Mouse (Mus musculus) heart, embryonic 10.5 days (tissue): ENCODE measurements around the gene Syn3. TPM values are rescaled to one million over a fixed set of nuclear protein-coding genes. Genes with fewer than 3 reads are reported as not detected.
"Not testable (repeated sequence)": the region's sequence is repeated elsewhere in the genome, so short reads cannot be mapped to it uniquely, and the experiment has no call there.

Experiments
- DNase-seq: peaks from one replicate; pipeline ENCODE4 v3.0.0-alpha.2; 2017; ENCODE audit warnings: low spot score
- H3K27ac ChIP-seq: fragments of 300-500 bp; sonication (generic); 2 replicates; pipeline ENCODE4 v1.5.1; 2016; ENCODE audit warnings: mild to moderate bottlenecking
- H3K27me3 ChIP-seq: fragments of 300-500 bp; sonication (generic); 2 replicates; pipeline ENCODE4 v1.6.1; 2016; ENCODE audit warnings: mild to moderate bottlenecking; ENCODE audit not compliant: poor library complexity, insufficient read depth, severe bottlenecking
- H3K36me3 ChIP-seq: fragments of 300-500 bp; sonication (generic); 2 replicates; pipeline ENCODE4 v1.6.1; 2016; ENCODE audit warnings: mild to moderate bottlenecking, moderate library complexity
- H3K4me1 ChIP-seq: fragments of 300-500 bp; sonication (generic); 2 replicates; pipeline ENCODE4 v1.6.1; 2016; ENCODE audit warnings: mild to moderate bottlenecking
- H3K4me3 ChIP-seq: fragments of 300-500 bp; sonication (generic); 2 replicates; pipeline ENCODE4 v1.5.1; 2016; ENCODE audit warnings: mild to moderate bottlenecking, moderate library complexity
- H3K9me3 ChIP-seq: fragments of 300-500 bp; sonication (generic); 2 replicates; pipeline ENCODE4 v1.6.1; 2016; ENCODE audit warnings: mild to moderate bottlenecking, moderate library complexity
- WGBS: fragments of 180-500 bp; shearing (Covaris S2); methylation state at CpG from one replicate; pipeline ENCODE4 v1.1.7; 2016; 5-methylcytosine and 5-hydroxymethylcytosine counted together
- polyA plus RNA-seq: library from polyadenylated mRNA; unstranded; fragments of >200 nt; fragmentation: Nextera tagmentation; extraction: Ambion mirVana; gene quantifications from 2 replicates; pipeline ENCODE4 v1.2.1, GENCODE M21; 2016

Syn3 gene
- polyA plus RNA-seq, 1 experiment from 2014 or later = 1.2 TPM

GRCm38 (mm10) chr10:86139061-86139681 is 359.5 kb downstream of the Syn3 start:
- Histone ChIP-seq H3K36me3 (no peaks in the 10 kb centered on the region), H3K4me1 (peaks cover 7% of the 10 kb centered on the region; the same call in 1 of the 2 replicates), H3K27me3 (peaks cover 2% of the 10 kb centered on the region; the same call in 1 of the 2 replicates), H3K9me3 (no peaks in the 10 kb centered on the region), H3K4me3 (no peak overlapping the region), H3K27ac (no peak overlapping the region)
- DNase-seq = no peak
- 65% methylated on average over 8 of the region's 8 CpGs for WGBS

GRCm38 (mm10) chr10:86137589-86138173 is 361.0 kb downstream of the Syn3 start:
- Histone ChIP-seq H3K9me3 (no peaks in the 10 kb centered on the region), H3K27ac (no peak overlapping the region), H3K36me3 (no peaks in the 10 kb centered on the region), H3K27me3 (peaks cover 13% of the 10 kb centered on the region), H3K4me3 (no peak overlapping the region), H3K4me1 (peaks cover 7% of the 10 kb centered on the region; the same call in 1 of the 2 replicates)
- WGBS = 58% methylated on average over 5 of the region's 5 CpGs
- DNase-seq = no peak

- H3K4me1 ChIP-seq = peaks cover 7% of the 10 kb centered on the region; the same call in 1 of the 2 replicates
- no peak overlapping the region for H3K4me3 ChIP-seq
- H3K27ac ChIP-seq = no peak overlapping the region
- no peak for DNase-seq
- no peaks in the 10 kb centered on the region for H3K9me3 ChIP-seq
- H3K36me3 ChIP-seq = no peaks in the 10 kb centered on the region
- WGBS = 40% methylated on average over 3 of the region's 3 CpGs
- H3K27me3 ChIP-seq = peaks cover 13% of the 10 kb centered on the region
Observed at GRCm38 (mm10) chr10:86137106-86137505, 361.6 kb downstream of the Syn3 start.

GRCm38 (mm10) chr10:86136249-86136648 is 362.4 kb downstream of the Syn3 start:
- no peaks in the 10 kb centered on the region for H3K9me3 ChIP-seq
- no peaks in the 10 kb centered on the region for H3K36me3 ChIP-seq
- peaks cover 13% of the 10 kb centered on the region for H3K27me3 ChIP-seq
- H3K4me1 ChIP-seq = peaks cover 7% of the 10 kb centered on the region; the same call in 1 of the 2 replicates
- no peak overlapping the region for H3K4me3 ChIP-seq
- no peak overlapping the region for H3K27ac ChIP-seq
- 89% methylated on average over 1 of the region's 1 CpGs for WGBS
- DNase-seq = no peak

GRCm38 (mm10) chr10:86134848-86135247 is 363.8 kb downstream of the Syn3 start:
- Histone ChIP-seq H3K27me3 (peaks cover 13% of the 10 kb centered on the region), H3K27ac (no peak overlapping the region), H3K4me3 (no peak overlapping the region), H3K9me3 (no peaks in the 10 kb centered on the region), H3K36me3 (no peaks in the 10 kb centered on the region), H3K4me1 (peaks cover 7% of the 10 kb centered on the region; the same call in 1 of the 2 replicates)
- WGBS = 53% methylated on average over 6 of the region's 6 CpGs
- no peak for DNase-seq

GRCm38 (mm10) chr10:86134336-86134735 is 364.4 kb downstream of the Syn3 start:
- DNase-seq = no peak

GRCm38 (mm10) chr10:86132420-86132956 is 366.2 kb downstream of the Syn3 start:
- H3K9me3 ChIP-seq = no peaks in the 10 kb centered on the region
- H3K27me3 ChIP-seq = peaks cover 13% of the 10 kb centered on the region
- H3K4me1 ChIP-seq = 0 out of 2 replicates have a peak, but pooled peaks cover under 1% of the 10 kb centered on the region
- DNase-seq = no peak
- H3K36me3 ChIP-seq = no peaks in the 10 kb centered on the region
- H3K27ac ChIP-seq = no peak overlapping the region
- no peak overlapping the region for H3K4me3 ChIP-seq
- WGBS = 77% methylated on average over 10 of the region's 10 CpGs

More at GRCm38 (mm10) chr10:86134336-86134735, 364.4 kb downstream of the Syn3 start:
- Histone ChIP-seq H3K4me1 (peaks cover 7% of the 10 kb centered on the region; the same call in 1 of the 2 replicates), H3K27ac (no peak overlapping the region), H3K36me3 (no peaks in the 10 kb centered on the region), H3K4me3 (no peak overlapping the region), H3K27me3 (peaks cover 13% of the 10 kb centered on the region), H3K9me3 (no peaks in the 10 kb centered on the region)
- WGBS = 67% methylated on average over 5 of the region's 5 CpGs

- no peak for DNase-seq
- no peak overlapping the region for H3K27ac ChIP-seq
- H3K27me3 ChIP-seq = peaks cover 14% of the 10 kb centered on the region
- no peaks in the 10 kb centered on the region for H3K9me3 ChIP-seq
- H3K4me3 ChIP-seq = no peak overlapping the region
- no peaks in the 10 kb centered on the region for H3K36me3 ChIP-seq
- WGBS = 85% methylated on average over 6 of the region's 6 CpGs
- H3K4me1 ChIP-seq = 0 out of 2 replicates have a peak, but pooled peaks cover 4% of the 10 kb centered on the region
Observed at GRCm38 (mm10) chr10:86129046-86129445, 369.6 kb downstream of the Syn3 start.

- Histone ChIP-seq H3K27me3 (0 out of 2 replicates have a peak, but pooled peaks cover 4% of the 10 kb centered on the region), H3K27ac (no peak overlapping the region), H3K4me3 (no peak overlapping the region), H3K9me3 (no peaks in the 10 kb centered on the region), H3K4me1 (0 out of 2 replicates have a peak, but pooled peaks cover 4% of the 10 kb centered on the region), H3K36me3 (no peaks in the 10 kb centered on the region)
- 39% methylated on average over 11 of the region's 11 CpGs for WGBS
- DNase-seq = peak; percentile 68
Observed at GRCm38 (mm10) chr10:86126478-86126877, 372.2 kb downstream of the Syn3 start.

GRCm38 (mm10) chr10:86125421-86125820 is 373.3 kb downstream of the Syn3 start:
- peak; percentile 60 for DNase-seq
- Histone ChIP-seq H3K4me3 (no peak overlapping the region), H3K4me1 (0 out of 2 replicates have a peak, but pooled peaks cover 4% of the 10 kb centered on the region), H3K36me3 (no peaks in the 10 kb centered on the region), H3K9me3 (no peaks in the 10 kb centered on the region), H3K27me3 (0 out of 2 replicates have a peak, but pooled peaks cover 4% of the 10 kb centered on the region), H3K27ac (no peak overlapping the region)
- WGBS = 78% methylated on average over 2 of the region's 2 CpGs

- H3K27me3 ChIP-seq = 0 out of 2 replicates have a peak, but pooled peaks cover 4% of the 10 kb centered on the region
- 65% methylated on average over 4 of the region's 4 CpGs for WGBS
- H3K9me3 ChIP-seq = no peaks in the 10 kb centered on the region
- H3K36me3 ChIP-seq = no peaks in the 10 kb centered on the region
- no peak overlapping the region for H3K4me3 ChIP-seq
- H3K27ac ChIP-seq = no peak overlapping the region
- 0 out of 2 replicates have a peak, but pooled peaks cover 4% of the 10 kb centered on the region for H3K4me1 ChIP-seq
- DNase-seq = no peak
Observed at GRCm38 (mm10) chr10:86124115-86124514, 374.6 kb downstream of the Syn3 start.

GRCm38 (mm10) chr10:86123224-86123623 is 375.5 kb downstream of the Syn3 start:
- H3K9me3 ChIP-seq = no peaks in the 10 kb centered on the region
- H3K27me3 ChIP-seq = 0 out of 2 replicates have a peak, but pooled peaks cover 4% of the 10 kb centered on the region
- no peak overlapping the region for H3K4me3 ChIP-seq
- DNase-seq = peak; percentile 61
- WGBS = 84% methylated on average over 2 of the region's 2 CpGs
- H3K27ac ChIP-seq = no peak overlapping the region
- H3K36me3 ChIP-seq = no peaks in the 10 kb centered on the region
- 0 out of 2 replicates have a peak, but pooled peaks cover 4% of the 10 kb centered on the region for H3K4me1 ChIP-seq

GRCm38 (mm10) chr10:86122456-86122855 is 376.2 kb downstream of the Syn3 start:
- not testable (repeated sequence) for H3K36me3 ChIP-seq, H3K27me3 ChIP-seq, H3K9me3 ChIP-seq, H3K27ac ChIP-seq, H3K4me1 ChIP-seq, H3K4me3 ChIP-seq
- peak; percentile 33 for DNase-seq
- WGBS = 91% methylated on average over 10 of the region's 10 CpGs
